Mouse (Mus musculus) myocyte (in vitro differentiated cells): ENCODE measurements around the gene Elac2. TPM values are rescaled to one million over a fixed set of nuclear protein-coding genes. Genes with fewer than 3 reads are reported as not detected.

Experiments
- H3K27me3 ChIP-seq: one replicate; pipeline ENCODE4 v1.6.1; 2011; ENCODE audit not compliant: control insufficient read depth, insufficient read depth, insufficient read length
- H3K36me3 ChIP-seq: one replicate; pipeline ENCODE4 v1.6.1; 2011; ENCODE audit not compliant: control insufficient read depth, insufficient read depth
- H3K4me2 ChIP-seq: one replicate; pipeline ENCODE4 v1.6.1; 2011; ENCODE audit warnings: low read depth, control low read depth
- H3K4me3 ChIP-seq: one replicate; pipeline ENCODE4 v1.5.1; 2011; ENCODE audit warnings: mild to moderate bottlenecking, control low read depth, moderate library complexity
- H3K79me2 ChIP-seq: one replicate; pipeline ENCODE4 v1.6.1; 2011; ENCODE audit not compliant: control insufficient read depth, insufficient read depth
- H3ac ChIP-seq: one replicate; pipeline ENCODE4 v1.6.1; 2011; ENCODE audit not compliant: control insufficient read depth, insufficient read length
- CEBPB ChIP-seq: IDR thresholded peaks from 2 replicates; pipeline ENCODE4 v1.6.1; 2011; ENCODE audit warnings: mild to moderate bottlenecking, moderate library complexity; ENCODE audit not compliant: poor library complexity, insufficient read depth, severe bottlenecking
- E2F4 ChIP-seq: IDR thresholded peaks from one replicate; pipeline ENCODE4 v1.6.1; 2011; ENCODE audit warnings: mild to moderate bottlenecking, control low read depth, moderate library complexity; ENCODE audit not compliant: insufficient read depth
- MAX ChIP-seq: IDR thresholded peaks from one replicate; pipeline ENCODE4 v1.6.1; 2011; ENCODE audit warnings: low read depth, mild to moderate bottlenecking, control low read depth
- MYOD1 ChIP-seq, 3 experiments: IDR thresholded peaks; one replicate each; pipeline ENCODE4 v1.6.1; 2011; ENCODE audit warnings: control low read depth in 2 of 3, low read depth in 2 of 3, mild to moderate bottlenecking in 2 of 3, moderate library complexity in 1 of 3; ENCODE audit not compliant: insufficient read length in 2 of 3, control insufficient read depth in 1 of 3
- MYOG ChIP-seq, 3 experiments: IDR thresholded peaks; one replicate each; pipeline ENCODE4 v1.6.1; 2011; ENCODE audit warnings: control low read depth in 2 of 3, low read depth in 2 of 3, mild to moderate bottlenecking in 2 of 3; ENCODE audit not compliant: insufficient read length in 2 of 3, control insufficient read depth in 1 of 3, insufficient read depth in 1 of 3
- POLR2A ChIP-seq: IDR thresholded peaks from one replicate; pipeline ENCODE4 v1.6.1; 2011; ENCODE audit warnings: low read depth, mild to moderate bottlenecking, control low read depth, moderate library complexity; ENCODE audit not compliant: insufficient read length
- POLR2AphosphoS2 ChIP-seq: IDR thresholded peaks from one replicate; pipeline ENCODE4 v1.6.1; 2011; ENCODE audit warnings: low read depth, control low read depth; ENCODE audit not compliant: insufficient read length
- REST ChIP-seq: IDR thresholded peaks from one replicate; pipeline ENCODE4 v1.6.1; 2011; ENCODE audit warnings: mild to moderate bottlenecking, control low read depth, moderate library complexity; ENCODE audit not compliant: insufficient read depth, insufficient read length
- SRF ChIP-seq: IDR thresholded peaks from one replicate; pipeline ENCODE4 v1.6.1; 2011; ENCODE audit warnings: low read depth; ENCODE audit not compliant: control insufficient read depth, insufficient read length
- TCF12 ChIP-seq: IDR thresholded peaks from one replicate; pipeline ENCODE4 v1.6.1; 2011; ENCODE audit warnings: mild to moderate bottlenecking, control low read depth; ENCODE audit not compliant: poor library complexity, insufficient read depth, severe bottlenecking
- TCF3 ChIP-seq: IDR thresholded peaks from one replicate; pipeline ENCODE4 v1.6.1; 2011; ENCODE audit warnings: low read depth, control low read depth; ENCODE audit not compliant: insufficient read length
- USF1 ChIP-seq: IDR thresholded peaks from one replicate; pipeline ENCODE4 v1.6.1; 2011; ENCODE audit warnings: low read depth, mild to moderate bottlenecking, control low read depth, moderate library complexity
- polyA plus RNA-seq: library from polyadenylated mRNA; unstranded; fragments of >200 nt; fragmentation: generic; extraction: Trizol; gene quantifications from one replicate; pipeline ENCODE4 v1.2.1, GENCODE M21; 2012; ENCODE audit warnings: missing spikeins

The Elac2 gene
- polyA plus RNA-seq, 1 experiment = 36.4 TPM

GRCm38 (mm10) chr11:64968939-64969342, 9.9 kb upstream of the Elac2 start:
- Histone ChIP-seq H3K4me2 (no peak overlapping the region), H3K27me3 (peaks cover 8% of the 10 kb centered on the region), H3K79me2 (no peaks in the 10 kb centered on the region), H3K4me3 (no peak overlapping the region), H3ac (no peak overlapping the region), H3K36me3 (no peaks in the 10 kb centered on the region)
- no peak for TF ChIP-seq E2F4
- no peak for TF ChIP-seq REST
- no peak for TF ChIP-seq POLR2AphosphoS2
- no peak for TF ChIP-seq POLR2A
- no peak for TF ChIP-seq USF1
- TF ChIP-seq MYOG (IDR thresholded peaks at IDR 0.05; ENCODE audit: control insufficient read depth in 1 of 3, insufficient read depth in 1 of 3, insufficient read length in 2 of 3, low read depth in 2 of 3) = no peak
- TF ChIP-seq SRF = no peak
- TF ChIP-seq MAX = no peak
- no peak for TF ChIP-seq CEBPB
- no peak for TF ChIP-seq MYOD1 (IDR thresholded peaks at IDR 0.05; ENCODE audit: control insufficient read depth in 1 of 3, insufficient read length in 2 of 3, low read depth in 2 of 3)
- TF ChIP-seq TCF3 = no peak
- TF ChIP-seq TCF12 = no peak

- H3K79me2 ChIP-seq = no peaks in the 10 kb centered on the region
- H3K27me3 ChIP-seq = peaks cover 8% of the 10 kb centered on the region
- no peak overlapping the region for H3ac ChIP-seq
- no peak overlapping the region for H3K4me2 ChIP-seq
- no peak for TF ChIP-seq MYOG (IDR thresholded peaks at IDR 0.05; ENCODE audit: control insufficient read depth in 1 of 3, insufficient read depth in 1 of 3, insufficient read length in 2 of 3, low read depth in 2 of 3)
- TF ChIP-seq E2F4 = no peak
- TF ChIP-seq POLR2AphosphoS2 = no peak
- no peak for TF ChIP-seq REST
- TF ChIP-seq TCF3 = no peak
- TF ChIP-seq TCF12 = no peak
- no peak for TF ChIP-seq SRF
- no peak for TF ChIP-seq MYOD1 (IDR thresholded peaks at IDR 0.05; ENCODE audit: control insufficient read depth in 1 of 3, insufficient read length in 2 of 3, low read depth in 2 of 3)
- TF ChIP-seq MAX = no peak
- TF ChIP-seq POLR2A = no peak
- TF ChIP-seq USF1 = no peak
- no peak for TF ChIP-seq CEBPB
- H3K36me3 ChIP-seq = no peaks in the 10 kb centered on the region
- no peak overlapping the region for H3K4me3 ChIP-seq
These were observed 7.3 kb upstream of the Elac2 start for GRCm38 (mm10) chr11:64971471-64971988.

GRCm38 (mm10) chr11:64972418-64972817, 6.4 kb upstream of the Elac2 start:
- no peak overlapping the region for H3K4me3 ChIP-seq
- no peaks in the 10 kb centered on the region for H3K79me2 ChIP-seq
- H3K27me3 ChIP-seq = no peaks in the 10 kb centered on the region
- no peak overlapping the region for H3ac ChIP-seq
- TF ChIP-seq MYOG (IDR thresholded peaks at IDR 0.05; ENCODE audit: control insufficient read depth in 1 of 3, insufficient read depth in 1 of 3, insufficient read length in 2 of 3, low read depth in 2 of 3) (no peak), POLR2AphosphoS2 (no peak), REST (no peak), POLR2A (no peak), MAX (no peak), TCF12 (no peak), TCF3 (no peak), SRF (no peak), USF1 (no peak), CEBPB (no peak), MYOD1 (IDR thresholded peaks at IDR 0.05; ENCODE audit: control insufficient read depth in 1 of 3, insufficient read length in 2 of 3, low read depth in 2 of 3) (no peak), E2F4 (no peak)
- H3K4me2 ChIP-seq = no peak overlapping the region
- H3K36me3 ChIP-seq = no peaks in the 10 kb centered on the region

GRCm38 (mm10) chr11:64979489-64979845, 629 bp downstream of the Elac2 start:
- H3K4me3 ChIP-seq = peak overlapping the region; percentile 34
- H3K4me2 ChIP-seq = peak overlapping the region; percentile 79
- H3K27me3 ChIP-seq = no peaks in the 10 kb centered on the region
- H3K79me2 ChIP-seq = no peaks in the 10 kb centered on the region
- TF ChIP-seq TCF12 (no peak), USF1 (no peak), MYOG (IDR thresholded peaks at IDR 0.05; ENCODE audit: control insufficient read depth in 1 of 3, insufficient read depth in 1 of 3, insufficient read length in 2 of 3, low read depth in 2 of 3) (no peak), POLR2A (no peak), POLR2AphosphoS2 (no peak), MYOD1 (IDR thresholded peaks at IDR 0.05; ENCODE audit: control insufficient read depth in 1 of 3, insufficient read length in 2 of 3, low read depth in 2 of 3) (no peak), REST (no peak), CEBPB (no peak), E2F4 (no peak), SRF (no peak)
- peak overlapping the region; percentile 79 for H3ac ChIP-seq
- H3K36me3 ChIP-seq = peaks cover 19% of the 10 kb centered on the region
